Mouse (Mus musculus) hindlimb bud, embryonic 11.5 days (tissue): Measurements from ENCODE around the gene Prom1.
"Not testable (repeated sequence)": the region's sequence is repeated elsewhere in the genome, so short reads cannot be mapped to it uniquely, and the experiment has no call there.

Experiments
- DNase-seq: peaks from one replicate; pipeline ENCODE4 v3.0.0-alpha.2; 2012; ENCODE audit warnings: low read depth, low spot score; ENCODE audit errors: extremely low spot score

Gene Prom1

DNA sequence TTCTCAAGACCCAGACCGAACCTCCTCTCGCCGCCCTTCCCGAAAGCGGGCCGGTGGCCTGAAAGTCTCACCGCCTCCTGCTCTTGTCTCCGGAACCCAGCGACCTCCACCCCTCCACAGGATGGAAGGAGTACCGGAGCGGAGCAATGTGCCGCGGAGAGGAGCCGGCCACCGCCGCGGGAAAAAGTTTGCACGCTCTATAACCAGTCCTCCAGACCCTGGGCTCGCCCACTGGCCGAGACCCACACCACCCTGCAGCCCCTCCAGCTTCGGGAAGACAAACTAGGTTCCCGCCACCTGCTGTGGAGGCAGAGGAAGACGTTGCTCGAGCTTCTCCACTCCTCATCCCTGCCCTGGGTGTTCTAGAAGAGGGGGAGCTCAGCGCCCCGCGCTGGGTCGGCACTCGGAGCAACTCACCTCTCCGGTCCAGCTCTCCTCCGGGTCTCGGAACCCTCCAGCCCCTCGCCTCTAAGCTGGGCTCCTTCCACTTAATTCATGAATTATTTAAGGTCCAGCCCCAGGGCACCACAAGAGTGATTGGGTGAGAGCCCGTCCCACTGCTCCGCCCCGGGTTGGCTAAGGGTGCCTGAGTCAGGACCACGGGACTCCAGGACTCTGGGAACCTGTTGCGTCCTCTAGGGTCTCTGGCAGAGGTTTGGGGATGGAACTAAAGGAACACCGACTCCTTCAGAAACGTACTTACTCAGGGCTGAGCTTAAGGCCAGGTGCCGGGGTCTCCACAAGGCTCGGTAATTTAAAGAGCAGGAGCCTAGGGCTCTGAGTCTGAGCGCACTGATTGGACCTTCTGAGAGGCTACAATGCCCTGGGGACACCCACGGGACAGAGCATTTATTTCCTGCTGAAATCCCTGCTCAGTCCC lies at the start of gene Prom1:
Gene Prom1, minus strand, starts transcription at position 802 of the 880 bp plus-strand sequence.
- DNase-seq, result no peak

DNA sequence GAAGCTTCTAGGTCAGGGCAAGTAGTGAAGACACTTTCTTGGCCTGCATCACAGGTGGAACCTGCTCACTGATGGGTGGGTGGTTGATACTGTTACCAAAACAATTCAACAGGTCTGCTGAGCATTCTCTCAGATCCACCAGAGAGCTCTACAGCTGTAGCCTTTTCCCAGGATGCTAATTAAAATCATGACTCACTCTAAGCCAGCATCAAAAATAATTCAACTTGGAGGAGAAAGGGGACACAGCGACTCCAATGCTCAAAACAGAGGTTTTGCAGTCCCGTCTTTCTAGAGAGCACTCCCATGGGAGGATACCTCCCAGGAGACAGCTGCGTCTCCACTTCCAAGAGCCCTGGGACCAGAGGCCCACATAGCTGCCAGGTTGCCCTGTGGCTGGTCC lies 45.9 kb upstream of the Prom1 start:
- DNase-seq, result no peak

DNA sequence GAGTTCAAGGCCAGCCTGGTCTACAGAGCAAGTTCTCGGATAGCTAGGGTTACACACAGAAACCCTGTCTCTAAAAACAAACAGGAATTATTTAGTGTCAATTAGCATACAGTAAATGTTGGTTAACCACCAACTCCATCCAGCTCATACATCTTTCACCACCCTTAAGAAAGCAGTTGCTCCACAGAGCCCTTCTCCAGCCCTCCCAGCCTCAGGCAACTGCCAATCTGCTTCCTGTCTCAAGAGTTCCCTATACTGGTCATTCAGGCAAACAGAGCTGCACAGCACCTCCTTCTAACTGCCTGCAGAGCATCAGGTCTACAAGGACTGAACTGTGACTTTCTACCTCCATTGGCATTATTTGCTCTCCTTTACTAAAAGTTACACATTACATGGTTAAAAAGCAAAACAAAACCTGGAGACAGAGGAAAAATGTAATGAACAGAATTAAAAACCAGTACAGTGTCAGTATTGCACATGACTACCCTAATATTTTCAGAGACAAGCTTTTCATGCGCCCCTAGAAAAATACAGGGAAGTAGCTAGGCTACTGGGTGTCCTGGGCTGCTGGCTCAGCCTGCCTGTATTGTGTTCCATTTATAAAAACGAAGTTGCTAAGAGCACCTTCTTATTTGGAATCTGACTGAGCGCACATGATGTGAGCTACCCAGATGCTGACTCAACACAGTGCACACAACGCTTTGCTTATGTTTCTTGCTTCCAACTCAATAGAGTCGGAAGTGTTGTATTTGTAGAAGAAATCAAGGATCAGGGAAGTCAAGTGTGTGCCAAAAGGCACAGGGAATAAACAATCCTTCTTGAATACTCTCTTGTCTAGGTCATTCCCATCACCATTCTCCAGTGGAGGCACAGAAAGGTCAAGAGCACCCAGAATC lies 44.9 kb upstream of the Prom1 start:
- no peak for DNase-seq

DNA sequence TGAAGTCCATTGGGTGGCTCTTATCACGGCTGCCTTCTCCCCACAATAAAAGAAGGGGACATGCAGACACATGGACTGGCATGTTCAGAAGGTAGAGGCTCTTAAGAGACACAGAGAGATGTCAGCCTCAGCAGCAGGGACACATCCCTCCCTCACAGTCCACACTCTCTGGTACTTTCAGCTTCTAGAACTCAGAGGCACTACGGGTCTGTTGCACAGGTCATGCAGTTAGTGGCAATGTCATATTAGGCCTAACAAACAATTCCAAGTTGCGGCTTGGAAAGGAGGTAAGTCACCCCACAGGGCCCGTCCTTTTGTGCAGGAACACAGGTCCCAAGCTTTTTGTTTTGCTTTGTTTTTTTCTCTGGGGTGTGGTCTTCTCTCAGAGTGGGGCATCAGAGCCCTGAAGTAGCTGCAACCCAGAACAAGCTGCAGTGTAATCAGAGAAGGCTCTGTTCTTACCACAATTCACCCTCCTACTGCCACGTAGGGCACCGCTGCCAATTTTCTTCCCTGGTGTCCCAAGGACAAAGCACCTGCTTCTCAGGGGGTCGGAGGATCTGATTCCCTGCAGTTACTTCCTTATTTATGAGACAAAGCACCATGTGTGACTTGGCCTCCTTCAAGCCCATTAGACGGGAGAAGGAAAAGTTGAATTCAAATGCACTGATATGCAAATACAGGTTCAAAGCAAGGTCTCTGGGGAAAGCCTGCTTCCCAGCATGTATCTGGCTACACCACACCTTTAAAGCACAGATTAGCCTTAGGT lies 41.8 kb upstream of the Prom1 start:
- DNase-seq, result no peak

GRCm38 (mm10) chr5:44127487-44127886 lies 25.7 kb upstream of the Prom1 start:
- DNase-seq, result no peak

GRCm38 (mm10) chr5:44126574-44126973 lies 24.7 kb upstream of the Prom1 start:
- DNase-seq, result not testable (repeated sequence)

- DNase-seq, result no peak
Measured at GRCm38 (mm10) chr5:44121390-44121789, 19.6 kb upstream of the Prom1 start.

GRCm38 (mm10) chr5:44113138-44113537 lies 11.3 kb upstream of the Prom1 start:
- DNase-seq, result no peak

- DNase-seq, result no peak
Measured at GRCm38 (mm10) chr5:44109121-44109520, 7.3 kb upstream of the Prom1 start.

DNA sequence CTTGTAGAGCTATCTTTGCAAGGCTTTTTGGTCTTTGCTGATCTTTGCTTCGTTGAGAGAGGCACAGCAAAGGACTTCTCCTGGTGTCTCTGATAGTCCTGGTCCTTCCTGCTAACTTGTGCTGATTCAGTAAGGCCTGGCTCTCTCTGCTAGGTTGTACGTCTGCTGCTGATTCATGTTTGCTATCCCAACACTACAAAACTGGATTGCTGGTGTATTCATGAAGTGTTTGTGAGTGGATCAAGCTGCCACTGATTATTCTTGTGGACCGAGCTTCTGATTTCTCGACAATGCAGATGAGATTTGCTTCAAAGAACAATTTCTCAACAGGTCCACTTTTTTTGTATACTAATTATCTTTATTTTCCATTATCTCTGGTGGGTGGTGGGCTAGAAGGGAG lies 6.3 kb upstream of the Prom1 start:
- DNase-seq, result no peak

DNA sequence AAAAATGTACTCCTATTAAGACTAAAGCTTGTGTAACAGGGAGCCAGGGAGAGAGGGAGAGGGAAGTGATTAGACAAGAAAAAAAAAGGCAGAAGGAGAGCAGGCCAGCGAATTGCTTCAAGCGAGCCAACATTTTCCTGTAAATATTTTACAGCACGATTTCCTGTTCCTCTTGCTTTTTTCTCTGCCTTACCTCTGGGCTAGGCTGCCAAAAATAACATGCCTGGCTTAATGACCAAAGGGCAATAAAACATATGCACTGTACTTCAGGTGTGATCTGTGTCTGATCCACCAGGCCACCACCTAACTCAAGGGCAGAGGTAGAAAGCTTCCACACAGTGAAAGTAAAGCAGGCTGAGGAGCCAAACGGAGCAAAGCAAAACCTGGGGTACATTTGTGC lies 3.4 kb upstream of the Prom1 start:
- DNase-seq, result no peak

GRCm38 (mm10) chr5:44104686-44105085 lies 2.9 kb upstream of the Prom1 start:
- no peak for DNase-seq

DNA sequence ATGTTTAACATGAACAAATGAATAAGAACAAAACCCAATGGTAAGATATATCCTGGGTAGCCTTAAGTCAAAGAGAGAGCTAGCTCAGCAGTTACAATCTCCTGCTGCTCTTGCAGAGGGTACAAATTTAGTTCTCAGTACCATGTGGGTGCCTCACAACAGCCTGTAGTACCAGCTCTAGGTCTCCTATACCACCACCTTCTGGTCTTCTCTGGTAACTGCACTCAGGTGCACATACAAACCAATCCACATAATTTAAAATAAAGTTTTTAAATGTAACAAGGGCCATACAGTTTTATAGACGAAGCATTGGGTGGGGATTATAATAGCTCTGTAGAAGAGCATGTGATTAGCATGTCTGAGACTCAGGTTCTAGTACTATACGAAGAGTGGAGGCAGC lies 2.3 kb upstream of the Prom1 start:
- DNase-seq, result no peak

DNA sequence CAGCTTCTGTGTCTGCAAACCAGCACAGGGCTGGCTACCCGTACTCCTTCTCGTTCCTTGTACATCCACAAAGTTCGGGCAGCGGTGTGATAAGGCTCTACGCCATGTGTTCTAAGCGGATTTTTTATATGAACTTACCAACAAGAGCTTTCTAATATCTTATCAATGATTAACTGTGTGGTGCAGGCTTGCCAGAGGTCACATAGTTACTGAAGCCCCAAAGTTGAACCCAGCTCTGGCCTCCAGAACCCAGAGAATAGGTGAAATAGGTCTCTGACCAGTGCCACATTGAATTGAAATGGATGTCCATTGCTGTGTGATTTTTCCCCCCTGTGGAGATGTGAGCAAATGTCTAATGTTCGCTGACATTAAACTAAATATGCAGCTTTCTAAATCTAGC lies 1.3 kb upstream of the Prom1 start:
- no peak for DNase-seq

DNA sequence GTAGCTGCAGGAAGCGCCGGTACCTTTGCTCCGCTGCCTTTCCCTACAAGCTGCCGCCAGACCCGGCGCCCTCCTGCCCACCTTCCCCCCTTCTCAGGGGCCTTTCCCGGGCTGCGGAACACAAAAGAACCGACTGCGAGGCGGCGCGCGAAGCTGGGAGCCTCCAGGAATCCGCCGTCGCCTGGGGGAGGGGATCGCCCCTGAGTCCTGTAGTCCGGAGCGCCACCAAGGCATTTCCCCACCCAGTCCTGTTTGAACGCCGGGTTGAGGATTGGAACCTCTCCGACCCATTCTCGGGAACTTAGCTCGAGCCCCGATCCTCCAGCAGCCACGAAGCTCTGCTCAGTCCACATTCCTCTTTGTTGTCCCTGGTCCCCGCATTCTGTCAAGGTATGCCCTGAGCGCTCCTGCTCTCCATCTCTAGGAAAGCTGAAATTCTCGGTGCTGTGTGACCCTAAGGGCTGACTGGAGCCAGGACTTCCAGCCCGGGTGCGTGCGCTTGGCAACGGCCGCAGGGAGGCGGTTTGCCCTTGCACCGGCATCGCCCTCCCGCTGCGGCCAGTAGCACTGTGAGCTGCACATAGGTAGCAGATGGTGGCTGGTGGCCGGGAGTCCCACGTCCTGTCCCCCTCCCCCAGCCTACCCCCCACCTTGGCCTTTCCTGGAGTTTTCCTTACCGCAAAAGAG lies 1.1 kb downstream of the Prom1 start:
- peak; percentile 46 for DNase-seq

- no peak for DNase-seq
Measured at GRCm38 (mm10) chr5:44100187-44100543, 1.7 kb downstream of the Prom1 start.

DNA sequence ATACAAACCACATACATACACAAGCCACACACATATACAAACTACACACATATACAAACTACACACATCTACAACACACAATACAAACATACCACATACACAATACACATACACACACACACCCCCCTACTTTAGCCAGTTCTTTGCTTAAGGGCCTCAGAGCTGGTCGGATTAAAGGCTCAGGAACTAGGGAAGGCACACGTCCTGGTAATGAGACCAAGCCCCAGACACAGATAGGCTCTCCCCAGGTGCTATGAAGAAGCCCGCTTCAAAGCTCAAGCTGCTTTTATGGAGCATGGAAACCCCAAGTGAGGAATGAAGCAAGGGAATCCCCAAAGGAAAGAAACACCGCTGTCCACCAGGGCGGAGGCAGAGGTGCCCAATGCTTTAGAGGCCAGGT lies 4.8 kb downstream of the Prom1 start:
- DNase-seq, result no peak

DNA sequence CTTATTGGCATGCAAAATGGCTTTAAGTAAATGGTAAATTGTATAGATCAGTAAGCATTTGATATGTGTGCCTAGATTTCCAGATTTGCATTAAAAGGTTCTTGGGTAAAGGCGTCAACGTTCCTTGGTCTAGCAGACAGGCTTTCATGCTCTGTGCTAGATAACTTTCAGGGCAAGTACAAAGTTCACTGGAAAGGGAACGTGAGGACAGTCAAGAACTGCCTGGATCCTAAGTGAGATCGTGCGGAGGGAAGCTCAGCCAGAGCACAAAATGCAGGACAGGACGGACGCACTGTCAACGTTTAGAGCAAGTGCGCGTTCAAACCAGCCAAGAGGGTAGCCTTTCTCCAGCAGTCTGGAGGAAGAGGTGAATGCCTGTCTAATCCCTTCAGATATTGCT lies 5.7 kb downstream of the Prom1 start:
- DNase-seq, result no peak

- DNase-seq, result no peak
Measured at GRCm38 (mm10) chr5:44095697-44096096, 6.1 kb downstream of the Prom1 start.

DNA sequence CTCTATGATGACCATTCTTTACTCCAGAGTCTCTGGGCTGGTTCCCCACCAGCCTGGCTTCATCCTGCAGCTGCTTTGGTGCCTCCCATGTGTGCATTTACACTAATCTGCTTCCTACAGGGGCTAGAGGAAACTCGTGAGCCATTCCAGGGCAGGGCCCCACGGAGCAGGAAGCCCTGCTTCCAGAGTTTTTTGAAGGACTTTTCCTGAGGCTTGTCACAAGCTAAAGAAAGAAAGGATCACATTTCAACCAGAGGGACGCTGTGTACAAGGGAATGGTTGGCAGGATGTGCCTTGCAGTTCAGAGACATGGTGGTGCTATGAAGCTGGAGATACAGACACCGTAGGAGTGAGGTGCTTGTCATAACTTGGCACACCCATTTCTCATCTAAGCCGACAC lies 14.8 kb downstream of the Prom1 start:
- no peak for DNase-seq

GRCm38 (mm10) chr5:44085871-44086270 lies 16.0 kb downstream of the Prom1 start:
- DNase-seq, result no peak
